Mouse (Mus musculus) liver, adult 2 months (tissue): ENCODE data around the gene Borcs5. TPM values are rescaled to one million over a fixed set of nuclear protein-coding genes. Genes with fewer than 3 reads are reported as not detected.
A peak's percentile ranks its signal among the peaks of the same experiment; 100 is the strongest.

Source experiments
- DNase-seq: peaks from one replicate; pipeline ENCODE4 v3.0.0-alpha.2; 2011; ENCODE audit warnings: low read depth, low spot score; ENCODE audit errors: extremely low read depth
- H3K27ac ChIP-seq: fragments of 200-500 bp; replicated peaks from 2 replicates; pipeline ENCODE4 v1.5.1; 2012; ENCODE audit warnings: low read depth, mild to moderate bottlenecking, control low read depth, inconsistent platforms, low read length; ENCODE audit not compliant: insufficient read depth
- H3K27me3 ChIP-seq: fragments of 200-500 bp; 2 replicates; pipeline ENCODE4 v1.6.1; 2012; ENCODE audit warnings: mild to moderate bottlenecking, moderate library complexity, low read length, inconsistent platforms; ENCODE audit not compliant: control insufficient read depth, insufficient read depth
- H3K36me3 ChIP-seq: fragments of 200-500 bp; 2 replicates; pipeline ENCODE4 v1.6.1; 2012; ENCODE audit warnings: low read length, inconsistent platforms; ENCODE audit not compliant: control insufficient read depth, insufficient read depth
- H3K4me1 ChIP-seq: fragments of 200-500 bp; 2 replicates; pipeline ENCODE4 v1.6.1; 2011; ENCODE audit warnings: low read length; ENCODE audit not compliant: control insufficient read depth, insufficient read depth
- H3K4me3 ChIP-seq: fragments of 200-500 bp; 2 replicates; pipeline ENCODE4 v1.5.1; 2011; ENCODE audit warnings: low read depth, mild to moderate bottlenecking, control low read depth, low read length, moderate library complexity; ENCODE audit not compliant: insufficient read depth
- H3K79me2 ChIP-seq: fragments of 200-500 bp; 2 replicates; pipeline ENCODE4 v1.6.1; 2012; ENCODE audit warnings: inconsistent platforms, mild to moderate bottlenecking, low read length, moderate library complexity; ENCODE audit not compliant: control insufficient read depth, insufficient read depth
- H3K9ac ChIP-seq: fragments of 200-500 bp; 2 replicates; pipeline ENCODE4 v1.6.1; 2012; ENCODE audit warnings: low read depth, mild to moderate bottlenecking, control low read depth, inconsistent platforms, low read length
- CTCF ChIP-seq: fragments of 200-500 bp; IDR thresholded peaks from 2 replicates; pipeline ENCODE4 v1.5.1; 2011; ENCODE audit warnings: low read depth, low read length, control low read depth
- POLR2A ChIP-seq: fragments of 200-500 bp; IDR thresholded peaks from 2 replicates; pipeline ENCODE4 v1.6.1; 2011; ENCODE audit warnings: low read length, control low read depth; ENCODE audit not compliant: insufficient read depth; ENCODE audit errors: extremely low read depth
- WGBS: fragments of 180-500 bp; shearing (Covaris S2); methylation state at CpG from one replicate; pipeline ENCODE4 v1.1.7; 2018; 5-methylcytosine and 5-hydroxymethylcytosine counted together
- polyA plus RNA-seq: library from polyadenylated mRNA; depleted of rRNA; stranded (reverse); fragments of >200 nt; gene quantifications from 2 replicates; pipeline ENCODE4 v1.2.3, GENCODE M21; 2012
- total RNA-seq: library from RNA; depleted of rRNA; stranded (reverse); fragments of >200 nt; gene quantifications from 2 replicates; pipeline ENCODE4 v1.2.3, GENCODE M21; 2014

Gene Borcs5
- total and polyA plus RNA-seq, 2 experiments, result 5.7 to 11.5 TPM

DNA sequence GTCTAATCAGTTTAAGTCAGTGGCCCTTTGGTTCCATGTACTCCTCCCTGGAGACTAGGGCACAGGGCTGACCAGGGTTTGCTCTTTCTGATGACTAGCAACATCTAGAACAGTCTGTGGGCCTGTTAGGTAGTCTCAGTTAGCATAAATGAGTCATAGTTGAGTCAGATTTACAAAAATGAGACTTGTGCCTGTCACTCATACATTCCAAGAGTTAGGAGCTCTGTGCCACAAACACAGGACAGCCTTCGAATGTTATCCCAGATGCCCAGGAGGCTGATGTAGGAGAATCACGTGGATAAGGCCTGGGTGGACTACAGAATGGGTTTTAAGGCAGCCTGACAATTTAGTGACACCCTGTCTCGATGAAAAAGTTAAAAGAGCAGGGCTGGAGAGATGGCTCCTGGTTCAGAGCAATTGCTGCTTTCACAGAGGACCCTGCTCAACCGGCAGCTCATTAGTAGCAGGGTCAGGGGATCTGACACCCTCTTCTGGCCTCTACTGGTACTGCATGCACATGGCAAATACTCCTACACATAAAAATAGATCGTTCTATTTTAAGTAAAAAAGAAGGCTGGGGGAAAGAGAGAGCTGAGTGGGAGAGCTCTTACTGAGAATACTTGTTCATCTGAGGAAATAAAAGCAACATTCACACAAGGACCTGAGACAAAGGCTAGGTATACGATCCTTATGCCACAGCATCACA is 18.3 kb upstream of the Borcs5 start:
- no peaks in the 10 kb centered on the region for H3K4me1 ChIP-seq
- TF ChIP-seq CTCF (peak; percentile 37; the same call in 1 of the 2 replicates), POLR2A (no peak)
- no peak overlapping the region for H3K27ac ChIP-seq
- DNase-seq, result no peak
- H3K36me3 ChIP-seq, result no peaks in the 10 kb centered on the region
- H3K79me2 ChIP-seq, result no peaks in the 10 kb centered on the region
- no peak overlapping the region for H3K9ac ChIP-seq
- H3K4me3 ChIP-seq, result no peak overlapping the region
- no peaks in the 10 kb centered on the region for H3K27me3 ChIP-seq
- WGBS, result 79% methylated on average over 6 of the region's 6 CpGs

DNA sequence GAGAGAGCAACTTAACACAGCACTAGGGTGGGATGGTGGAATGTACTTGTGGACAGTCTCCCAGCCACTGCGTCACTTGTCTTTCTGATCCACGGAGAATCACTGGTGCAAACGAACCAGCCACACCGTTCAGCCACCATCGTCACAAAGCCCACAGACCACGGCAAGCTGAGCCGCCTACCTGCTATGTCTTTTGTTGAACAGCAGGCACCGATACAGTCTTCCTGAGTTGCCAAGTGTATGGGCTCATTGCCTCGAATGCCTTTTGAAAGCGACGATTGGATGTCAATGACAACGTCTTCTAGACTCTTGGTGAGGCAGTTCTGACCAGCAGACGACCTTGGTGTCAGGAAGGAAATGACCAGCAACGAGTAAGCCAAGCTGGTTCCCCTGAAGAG is 17.8 kb upstream of the Borcs5 start:
- no peaks in the 10 kb centered on the region for H3K36me3 ChIP-seq
- DNase-seq, result no peak
- no peaks in the 10 kb centered on the region for H3K79me2 ChIP-seq
- H3K27ac ChIP-seq, result no peak overlapping the region
- H3K4me3 ChIP-seq, result no peak overlapping the region
- H3K9ac ChIP-seq, result no peak overlapping the region
- TF ChIP-seq POLR2A (no peak), CTCF (no peak)
- no peaks in the 10 kb centered on the region for H3K27me3 ChIP-seq
- H3K4me1 ChIP-seq, result no peaks in the 10 kb centered on the region
- WGBS, result 76% methylated on average over 14 of the region's 14 CpGs

DNA sequence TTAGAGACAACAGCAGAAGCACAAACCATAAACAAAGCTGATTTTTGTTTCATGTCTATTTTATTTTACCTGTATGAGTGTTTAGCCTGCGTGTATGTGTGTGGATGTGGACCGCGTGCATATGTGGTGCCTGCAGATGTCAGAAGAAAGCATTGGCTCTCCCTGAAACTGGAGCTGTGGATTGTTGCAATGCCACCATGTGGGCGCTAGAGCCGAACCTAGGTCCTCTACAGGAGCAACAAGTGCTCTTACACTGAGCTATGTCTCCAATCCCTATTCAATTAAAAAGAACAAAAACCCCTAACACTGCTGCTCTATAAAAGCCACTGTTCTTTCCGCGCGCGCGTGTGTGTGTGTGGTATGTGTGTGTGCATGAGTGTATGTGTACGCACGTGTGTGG is 13.9 kb upstream of the Borcs5 start:
- H3K27ac ChIP-seq, result no peak overlapping the region

DNA sequence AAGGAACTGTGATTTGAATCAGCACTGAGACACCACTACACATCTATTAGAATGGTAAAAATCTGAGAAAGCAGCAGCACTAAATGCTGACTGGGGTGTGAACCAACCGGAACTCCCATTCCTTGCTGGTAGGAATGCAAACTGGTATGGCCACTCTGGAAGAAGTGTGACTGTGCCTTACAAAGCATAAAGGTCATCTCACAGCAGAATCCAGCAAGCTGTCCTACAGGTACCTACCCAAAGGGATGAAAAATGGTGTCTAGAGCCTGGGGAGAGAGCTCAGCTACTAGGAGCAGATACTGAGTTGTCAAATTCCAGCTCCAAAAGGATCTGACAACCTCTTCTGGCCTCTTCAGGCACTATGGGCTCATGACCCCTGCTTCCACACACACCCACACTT is 12.7 kb upstream of the Borcs5 start:
- TF ChIP-seq CTCF, result no peak
- TF ChIP-seq POLR2A, result no peak
- no peak overlapping the region for H3K27ac ChIP-seq
- WGBS, result 93% methylated on average over 1 of the region's 1 CpGs

More for the DNA sequence above, 13.9 kb upstream of the Borcs5 start:
- H3K27me3 ChIP-seq, result no peaks in the 10 kb centered on the region
- H3K36me3 ChIP-seq, result no peaks in the 10 kb centered on the region
- H3K4me3 ChIP-seq, result no peak overlapping the region
- H3K9ac ChIP-seq, result no peak overlapping the region
- WGBS, result 86% methylated on average over 12 of the region's 12 CpGs
- no peaks in the 10 kb centered on the region for H3K79me2 ChIP-seq
- H3K4me1 ChIP-seq, result no peaks in the 10 kb centered on the region
- no peak for DNase-seq
- TF ChIP-seq CTCF (no peak), POLR2A (no peak)

DNA sequence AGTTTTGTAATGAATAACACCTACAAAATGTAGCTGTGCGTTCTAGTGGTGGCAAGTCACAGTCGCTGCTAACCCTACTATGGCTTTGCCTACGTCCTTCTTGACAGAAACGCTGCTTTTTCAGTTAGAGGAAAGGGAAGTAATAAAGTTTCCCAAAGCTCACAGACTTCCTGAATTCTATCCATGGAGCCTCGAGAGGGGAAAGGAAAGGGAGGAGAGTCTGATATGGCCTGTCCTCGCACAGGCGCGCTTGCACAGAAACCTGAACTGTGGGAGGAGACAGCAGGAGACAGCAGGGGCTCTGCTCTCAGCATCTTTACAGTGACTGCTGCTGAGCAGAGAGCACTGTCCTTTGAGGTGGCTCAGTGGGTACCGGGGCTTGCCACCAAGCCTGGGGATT is 8.9 kb upstream of the Borcs5 start:
- Histone ChIP-seq H3K79me2 (no peaks in the 10 kb centered on the region), H3K4me3 (no peak overlapping the region), H3K27ac (no peak overlapping the region), H3K4me1 (no peaks in the 10 kb centered on the region), H3K9ac (no peak overlapping the region), H3K27me3 (no peaks in the 10 kb centered on the region), H3K36me3 (no peaks in the 10 kb centered on the region)
- no peak for DNase-seq
- no peak for TF ChIP-seq POLR2A
- no peak for TF ChIP-seq CTCF
- WGBS, result 77% methylated on average over 9 of the region's 9 CpGs

More for the DNA sequence above, 12.7 kb upstream of the Borcs5 start:
- H3K4me1 ChIP-seq, result no peaks in the 10 kb centered on the region
- no peak for DNase-seq
- H3K79me2 ChIP-seq, result no peaks in the 10 kb centered on the region
- H3K9ac ChIP-seq, result no peak overlapping the region
- no peak overlapping the region for H3K4me3 ChIP-seq
- no peaks in the 10 kb centered on the region for H3K27me3 ChIP-seq
- H3K36me3 ChIP-seq, result no peaks in the 10 kb centered on the region

DNA sequence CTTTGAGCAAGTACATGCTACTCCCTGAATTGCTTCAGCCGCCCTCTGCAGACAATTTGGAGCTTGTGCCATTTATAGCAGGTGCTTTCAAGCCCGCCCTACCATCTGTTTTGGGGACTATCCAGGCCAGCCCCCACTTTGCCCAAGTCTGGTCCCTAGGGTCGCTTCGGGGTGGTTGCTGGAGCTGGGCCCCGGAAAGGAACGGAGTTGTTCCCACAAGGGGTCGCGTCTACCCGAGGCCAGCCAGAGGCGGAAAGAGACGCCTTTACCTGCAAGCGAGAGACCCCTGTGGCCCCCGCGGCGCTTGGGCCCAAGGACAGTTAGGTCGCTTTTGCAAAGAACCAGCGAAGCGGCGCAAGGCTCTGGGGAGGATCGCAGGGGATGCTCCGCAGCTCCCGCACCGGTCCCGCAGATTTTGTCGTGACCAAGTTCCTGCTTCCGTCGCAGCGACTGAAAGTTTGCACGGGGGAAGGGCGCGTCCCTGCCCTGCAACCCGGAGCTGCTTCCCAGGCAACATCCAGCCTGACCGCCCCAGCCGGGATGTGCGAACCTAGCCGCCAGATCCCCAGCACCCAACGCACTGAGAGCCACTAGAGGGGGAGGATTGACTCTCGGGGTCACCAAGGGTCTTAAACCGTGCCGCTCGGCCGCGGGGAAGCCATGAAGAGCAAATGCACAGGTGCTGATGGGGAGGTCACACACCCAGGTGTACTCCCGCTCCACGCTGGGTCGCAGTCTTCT is 7.2 kb upstream of the Borcs5 start, which contains the start of gene Mansc1:
Gene Mansc1, minus strand, starts transcription at position 542 of the 741 bp plus-strand sequence.
- Histone ChIP-seq H3K9ac (peak within 1 kb of the TSS; percentile 36), H3K27me3 (no peaks in the 10 kb centered on the region), H3K36me3 (no peaks in the 10 kb centered on the region), H3K27ac (no peak within 1 kb of the TSS), H3K79me2 (no peaks in the 10 kb centered on the region), H3K4me1 (no peaks in the 10 kb centered on the region), H3K4me3 (peak within 1 kb of the TSS; percentile 64)
- TF ChIP-seq POLR2A (no peak), CTCF (no peak)
- DNase-seq, result no peak
- WGBS, result 4% methylated on average over 46 of the region's 46 CpGs
